Mouse (Mus musculus) small intestine, adult 2 months (tissue): ENCODE measurements around the gene Scnn1b.

Experiments
- CTCF ChIP-seq: fragments of 200-500 bp; IDR thresholded peaks from 2 replicates; pipeline ENCODE4 v1.5.1; 2012; ENCODE audit warnings: low read depth, mild to moderate bottlenecking, control low read depth, inconsistent platforms, low read length, moderate library complexity, mixed read lengths; ENCODE audit not compliant: insufficient replicate concordance, insufficient read length; ENCODE audit errors: extremely low read depth
- POLR2A ChIP-seq: fragments of 200-500 bp; IDR thresholded peaks from 2 replicates; pipeline ENCODE4 v1.6.1; 2012; ENCODE audit warnings: low read depth, mild to moderate bottlenecking, control low read depth, inconsistent platforms, low read length, moderate library complexity

DNA sequence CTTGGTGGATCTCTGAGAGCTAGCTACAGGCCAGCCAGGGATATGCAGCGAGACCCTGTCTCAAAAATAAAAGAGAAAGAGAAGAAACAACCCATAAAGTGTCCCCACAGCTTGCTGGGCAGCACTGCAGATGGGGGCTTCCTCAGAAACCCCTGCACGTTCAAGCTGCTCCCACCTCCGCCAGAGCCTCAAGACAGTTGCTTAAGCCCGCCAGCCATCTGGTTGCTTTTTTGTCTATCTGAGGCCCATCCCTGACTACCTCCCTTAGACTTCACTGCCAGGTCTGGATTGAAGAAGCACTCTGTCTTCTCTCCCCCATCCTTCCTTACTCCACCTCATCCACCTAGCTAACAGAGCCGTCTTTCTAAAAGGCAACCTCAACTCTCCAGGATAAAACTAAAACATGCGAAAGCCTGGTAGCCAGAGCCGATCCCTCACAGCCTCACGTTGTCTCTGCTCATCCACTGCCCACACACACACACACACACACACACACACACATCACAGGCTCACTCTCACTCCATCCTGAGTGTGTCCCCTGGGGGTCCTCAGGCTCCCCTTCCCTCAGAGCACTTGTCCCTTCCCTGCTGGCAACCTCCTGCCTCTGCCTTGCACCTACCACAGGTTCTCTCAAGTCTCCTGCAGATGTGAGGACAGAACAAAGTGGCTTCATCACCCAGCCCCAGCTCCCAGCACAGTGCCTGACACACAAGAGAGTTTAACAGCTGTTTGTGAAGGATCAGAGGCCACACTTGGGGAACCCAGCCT is 73.5 kb downstream of the Scnn1b start:
- TF ChIP-seq CTCF: no peak
- no peak for TF ChIP-seq POLR2A
